Mouse (Mus musculus) ES-Bruce4 (cell line): ENCODE results near the gene Scnn1g. TPM values are rescaled to one million over a fixed set of nuclear protein-coding genes. Genes with fewer than 3 reads are reported as not detected.

Experiments
- H3K27ac ChIP-seq: 2 replicates; pipeline ENCODE4 v1.5.1; 2012; ENCODE audit warnings: low read length, inconsistent platforms; ENCODE audit not compliant: insufficient read depth
- H3K27me3 ChIP-seq: 2 replicates; pipeline ENCODE4 v1.6.1; 2012; ENCODE audit warnings: mild to moderate bottlenecking, low read length, inconsistent platforms; ENCODE audit not compliant: control insufficient read depth, poor library complexity, insufficient read depth, severe bottlenecking
- H3K36me3 ChIP-seq: 2 replicates; pipeline ENCODE4 v1.6.1; 2012; ENCODE audit warnings: inconsistent platforms, mild to moderate bottlenecking, low read length, moderate library complexity; ENCODE audit not compliant: control insufficient read depth, poor library complexity, insufficient read depth, severe bottlenecking
- H3K4me1 ChIP-seq: one replicate; pipeline ENCODE4 v1.8.1; 2011; ENCODE audit warnings: low read length; ENCODE audit not compliant: control insufficient read depth, insufficient read depth
- H3K4me3 ChIP-seq: 2 replicates; pipeline ENCODE4 v1.5.1; 2011; ENCODE audit warnings: low read depth, mild to moderate bottlenecking, low read length
- H3K9ac ChIP-seq: 2 replicates; pipeline ENCODE4 v1.6.1; 2012; ENCODE audit warnings: low read depth, mild to moderate bottlenecking, inconsistent platforms; ENCODE audit not compliant: poor library complexity, severe bottlenecking
- H3K9me3 ChIP-seq: replicated peaks from 2 replicates; pipeline ENCODE4 v1.6.1; 2012; ENCODE audit warnings: mild to moderate bottlenecking, low read length, inconsistent platforms; ENCODE audit not compliant: control insufficient read depth, poor library complexity, insufficient read depth, severe bottlenecking
- CTCF ChIP-seq: IDR thresholded peaks from one replicate; pipeline ENCODE4 v1.8.1; 2011; ENCODE audit warnings: low read depth, low read length
- EP300 ChIP-seq: IDR thresholded peaks from 2 replicates; pipeline ENCODE4 v1.6.1; 2011; ENCODE audit warnings: low read depth, low read length; ENCODE audit not compliant: insufficient read depth
- POLR2A ChIP-seq: IDR thresholded peaks from one replicate; pipeline ENCODE4 v1.8.1; 2011; ENCODE audit warnings: low read length; ENCODE audit not compliant: insufficient read depth
- polyA plus RNA-seq: library from polyadenylated mRNA; stranded (reverse); fragments of >200 nt; gene quantifications from 2 replicates; pipeline ENCODE4 v1.2.4, GENCODE M21; 2011; ENCODE audit warnings: low read depth; ENCODE audit not compliant: missing spikeins, insufficient read depth, insufficient read length

Gene Scnn1g
- polyA plus RNA-seq, result not detected in 2 replicates

GRCm38 (mm10) chr7:121734171-121734831, at the start of gene Scnn1g:
TSS of gene Scnn1g (plus strand) at chr7:121734479.
- no peak within 1 kb of the TSS for H3K9ac ChIP-seq
- no peaks in the 10 kb centered on the region for H3K27me3 ChIP-seq
- no peak within 1 kb of the TSS for H3K27ac ChIP-seq
- peak; percentile 99 for TF ChIP-seq CTCF
- TF ChIP-seq EP300, result no peak
- H3K9me3 ChIP-seq, result no peaks in the 10 kb centered on the region
- peak within 1 kb of the TSS; percentile 49 for H3K4me3 ChIP-seq
- H3K36me3 ChIP-seq, result no peaks in the 10 kb centered on the region
- H3K4me1 ChIP-seq, result no peaks in the 10 kb centered on the region

DNA sequence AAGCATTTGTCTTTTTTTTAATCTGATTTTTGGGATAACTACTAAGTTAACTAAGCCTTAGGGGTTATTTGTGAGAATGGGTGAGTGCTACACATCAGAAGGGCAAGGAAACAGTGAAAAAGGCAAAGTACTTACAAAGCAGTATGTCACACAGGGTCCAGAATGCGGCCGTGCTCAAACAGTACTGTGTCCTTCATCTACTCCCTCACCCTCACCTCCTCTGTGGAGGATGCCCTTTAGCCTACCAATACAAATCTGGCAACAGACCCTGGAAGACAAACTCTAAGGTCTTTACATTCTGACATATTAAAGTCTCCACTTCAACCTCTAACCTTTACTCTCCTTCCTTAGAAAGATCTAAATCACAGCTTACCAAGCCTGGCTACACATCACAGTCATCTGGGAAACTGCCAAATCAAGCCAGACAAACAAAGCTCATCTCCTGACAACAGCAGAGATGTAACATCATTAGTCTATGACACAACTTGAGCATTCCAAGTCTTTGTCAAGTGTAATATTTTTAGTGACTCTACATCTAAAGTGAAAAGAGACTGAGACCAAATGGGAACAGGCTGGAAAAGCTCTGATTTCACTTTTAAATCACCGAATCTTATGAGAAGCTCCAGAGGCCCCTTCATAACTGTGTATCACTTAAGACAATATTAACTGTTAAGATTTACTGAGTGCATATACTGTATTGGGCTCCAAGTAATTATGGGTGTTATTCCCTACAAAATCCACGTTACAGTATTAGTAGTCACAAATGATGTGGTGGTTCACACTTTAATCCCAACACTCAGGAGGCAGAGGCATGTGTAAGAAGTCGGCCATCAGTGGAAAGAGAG, 48.9 kb upstream of the Scnn1g start:
- no peaks in the 10 kb centered on the region for H3K27me3 ChIP-seq
- no peak overlapping the region for H3K4me3 ChIP-seq
- H3K27ac ChIP-seq, result no peak overlapping the region
- no peak overlapping the region for H3K9ac ChIP-seq
- no peaks in the 10 kb centered on the region for H3K9me3 ChIP-seq
- no peaks in the 10 kb centered on the region for H3K36me3 ChIP-seq
- H3K4me1 ChIP-seq, result no peaks in the 10 kb centered on the region
- TF ChIP-seq CTCF (no peak), EP300 (no peak), POLR2A (no peak)

- TF ChIP-seq EP300, result no peak
- TF ChIP-seq POLR2A, result no peak
- no peak for TF ChIP-seq CTCF
- no peak overlapping the region for H3K27ac ChIP-seq
- H3K36me3 ChIP-seq, result no peaks in the 10 kb centered on the region
- no peaks in the 10 kb centered on the region for H3K4me1 ChIP-seq
- H3K9ac ChIP-seq, result no peak overlapping the region
- H3K9me3 ChIP-seq, result no peaks in the 10 kb centered on the region
- no peaks in the 10 kb centered on the region for H3K27me3 ChIP-seq
- no peak overlapping the region for H3K4me3 ChIP-seq
Observed at GRCm38 (mm10) chr7:121689338-121689737, 44.9 kb upstream of the Scnn1g start.

GRCm38 (mm10) chr7:121691803-121692202, 42.5 kb upstream of the Scnn1g start:
- TF ChIP-seq POLR2A (no peak), EP300 (no peak), CTCF (no peak)

GRCm38 (mm10) chr7:121697170-121697569, 37.1 kb upstream of the Scnn1g start:
- TF ChIP-seq CTCF (no peak), POLR2A (no peak), EP300 (no peak)
- H3K9me3 ChIP-seq, result no peaks in the 10 kb centered on the region
- no peaks in the 10 kb centered on the region for H3K27me3 ChIP-seq
- no peak overlapping the region for H3K9ac ChIP-seq
- H3K4me1 ChIP-seq, result no peaks in the 10 kb centered on the region
- no peak overlapping the region for H3K27ac ChIP-seq
- H3K4me3 ChIP-seq, result no peak overlapping the region
- H3K36me3 ChIP-seq, result no peaks in the 10 kb centered on the region

More at GRCm38 (mm10) chr7:121691803-121692202, 42.5 kb upstream of the Scnn1g start:
- Histone ChIP-seq H3K27me3 (no peaks in the 10 kb centered on the region), H3K4me1 (no peaks in the 10 kb centered on the region), H3K9ac (no peak overlapping the region), H3K4me3 (no peak overlapping the region), H3K36me3 (no peaks in the 10 kb centered on the region), H3K27ac (no peak overlapping the region), H3K9me3 (no peaks in the 10 kb centered on the region)

GRCm38 (mm10) chr7:121697574-121697973, 36.7 kb upstream of the Scnn1g start:
- Histone ChIP-seq H3K36me3 (no peaks in the 10 kb centered on the region), H3K4me3 (no peak overlapping the region), H3K27me3 (no peaks in the 10 kb centered on the region), H3K9me3 (no peaks in the 10 kb centered on the region), H3K4me1 (no peaks in the 10 kb centered on the region), H3K27ac (no peak overlapping the region), H3K9ac (no peak overlapping the region)
- no peak for TF ChIP-seq CTCF
- TF ChIP-seq EP300, result no peak
- no peak for TF ChIP-seq POLR2A
